ENCODE assay signal across 35 mouse cellular contexts in genomic region chr15:4387774-4388173, GRCm38 (mm10). TPM values are rescaled to one million over a fixed set of nuclear protein-coding genes. Genes with fewer than 3 reads are reported as not detected.
"Had no signal": no experiment of that assay in that cellular context is flagged by ENCODE, and none has a peak within 500 bp of the region (broad histone marks: within the 10 kb centered on the region; RNA-seq: fewer than 3 reads in every experiment).

No protein-coding gene starts in this region.

- H3K4me2 ChIP-seq: limb, embryonic 12.5 days; limb, embryonic 13.5 days; limb, embryonic 15.5 days; liver, embryonic 11.5 days; liver, embryonic 12.5 days; liver, embryonic 13.5 days; liver, embryonic 15.5 days; lung, embryonic 14.5 days; lung, embryonic 15.5 days; midbrain, embryonic 11.5 days; midbrain, embryonic 12.5 days; midbrain, embryonic 13.5 days; midbrain, embryonic 15.5 days; neural tube, embryonic 12.5 days had no signal

- DNase-seq: left cerebral cortex, postnatal 4 days; liver; liver, embryonic 13.5 days; liver, postnatal 0 days; lung, adult 18-20 months; lung, adult 2 months; lung, embryonic 14.5 days; lung, postnatal 10 days; lung, postnatal 14 days; lung, postnatal 36 days; lung, postnatal 4 days; midbrain, embryonic 14.5 days had no signal

- H3K27ac ChIP-seq: limb, embryonic 10.5 days; limb, embryonic 12.5 days; limb, embryonic 13.5 days; limb, embryonic 15.5 days; liver, embryonic 12.5 days; liver, embryonic 13.5 days; liver, embryonic 14.5 days; liver, embryonic 15.5 days; lung, embryonic 15.5 days; macrophage; midbrain, embryonic 10.5 days; midbrain, embryonic 12.5 days; midbrain, embryonic 13.5 days; midbrain, embryonic 15.5 days; neural tube, embryonic 12.5 days had no signal

- H3K9me3 ChIP-seq: limb, embryonic 10.5 days; limb, embryonic 12.5 days; limb, embryonic 13.5 days; limb, embryonic 15.5 days; liver, embryonic 12.5 days; liver, embryonic 13.5 days; liver, embryonic 15.5 days; lung, embryonic 15.5 days; megakaryocyte, embryonic 14.5 days; midbrain, embryonic 10.5 days; midbrain, embryonic 12.5 days; midbrain, embryonic 13.5 days; midbrain, embryonic 15.5 days; neural tube, embryonic 12.5 days had no signal

- H3K27me3 ChIP-seq: limb, embryonic 12.5 days; limb, embryonic 13.5 days; limb, embryonic 15.5 days; liver, embryonic 12.5 days; liver, embryonic 13.5 days; liver, embryonic 15.5 days; lung, embryonic 15.5 days; megakaryocyte, embryonic 14.5 days; midbrain, embryonic 12.5 days; midbrain, embryonic 13.5 days; midbrain, embryonic 15.5 days; neural tube, embryonic 12.5 days had no signal

- H3K4me3 ChIP-seq: limb, embryonic 10.5 days; limb, embryonic 12.5 days; limb, embryonic 13.5 days; limb, embryonic 15.5 days; liver, embryonic 12.5 days; liver, embryonic 13.5 days; liver, embryonic 15.5 days; lung, embryonic 15.5 days; megakaryocyte, embryonic 14.5 days; midbrain, embryonic 10.5 days; midbrain, embryonic 12.5 days; midbrain, embryonic 13.5 days; midbrain, embryonic 15.5 days; myocyte; neural tube, embryonic 12.5 days had no signal

- H3K36me3 ChIP-seq: limb, embryonic 10.5 days; limb, embryonic 12.5 days; limb, embryonic 13.5 days; limb, embryonic 15.5 days; liver, embryonic 12.5 days; liver, embryonic 13.5 days; liver, embryonic 15.5 days; lung, embryonic 15.5 days; midbrain, embryonic 10.5 days; midbrain, embryonic 12.5 days; midbrain, embryonic 13.5 days; midbrain, embryonic 15.5 days; neural tube, embryonic 12.5 days had no signal

- H3K9ac ChIP-seq: limb, embryonic 12.5 days; limb, embryonic 13.5 days; limb, embryonic 15.5 days; liver, embryonic 12.5 days; liver, embryonic 13.5 days; liver, embryonic 14.5 days; liver, embryonic 15.5 days; liver, postnatal 0 days; lung, embryonic 14.5 days; lung, embryonic 15.5 days; midbrain, embryonic 12.5 days; midbrain, embryonic 13.5 days; midbrain, embryonic 15.5 days; neural tube, embryonic 12.5 days had no signal

- H3K4me1 ChIP-seq: limb, embryonic 10.5 days; limb, embryonic 12.5 days; limb, embryonic 13.5 days; limb, embryonic 15.5 days; liver, embryonic 12.5 days; liver, embryonic 13.5 days; liver, embryonic 15.5 days; lung, embryonic 15.5 days; megakaryocyte, embryonic 14.5 days; midbrain, embryonic 10.5 days; midbrain, embryonic 12.5 days; midbrain, embryonic 13.5 days; midbrain, embryonic 15.5 days; neural tube, embryonic 12.5 days had no signal

RNA-seq across cellular contexts. Expression of gene Plcxd3, which starts 12.5 kb away (rescaled TPM):
- total RNA-seq: megakaryocyte progenitor cell, adult 5-6 weeks; megakaryocyte, adult 5-6 weeks; megakaryocyte-erythroid progenitor cell, adult 5-6 weeks; monocyte, adult 5-6 weeks had no signal
- polyA plus RNA-seq: liver, adult 2 months; macrophage; myocyte had no signal
